8 mouse cellular contexts compared by ENCODE assay signal in genomic region chr19:36347831-36348160, GRCm38 (mm10). TPM values are rescaled to one million over a fixed set of nuclear protein-coding genes. Genes with fewer than 3 reads are reported as not detected.
A peak's percentile ranks its signal among the peaks of the same experiment; 100 is the strongest.
DNase-seq lines count a peak whose midpoint lies in the region; ATAC-seq and TF ChIP-seq lines count a peak whose summit lies in the region.

No protein-coding gene starts in this region.

- peaks cover 44% of the 10 kb centered on the region for H3K27me3 ChIP-seq in embryonic facial prominence, embryonic 12.5 days
- H3K27me3 ChIP-seq in hindbrain, embryonic 15.5 days: peaks cover 30% of the 10 kb centered on the region; the same call in 1 of the 2 replicates
- peaks cover 23% of the 10 kb centered on the region for H3K27me3 ChIP-seq in midbrain, embryonic 16.5 days (ENCODE audit: control insufficient read depth, insufficient read depth, low read depth, low read length)

- WGBS in embryonic facial prominence, embryonic 12.5 days: 2% methylated on average over 11 of the region's 11 CpGs
- under 1% methylated on average over 11 of the region's 11 CpGs for WGBS in hindbrain, embryonic 15.5 days
- WGBS in midbrain, embryonic 16.5 days: 2% methylated on average over 11 of the region's 11 CpGs

- H3K9ac ChIP-seq in embryonic facial prominence, embryonic 12.5 days: peak overlapping the region; percentile 49; the same call in 1 of the 2 replicates
- H3K9ac ChIP-seq in hindbrain, embryonic 15.5 days: peak overlapping the region; percentile 52
- peak overlapping the region; percentile 70 for H3K9ac ChIP-seq in midbrain, embryonic 16.5 days (ENCODE audit: low read depth, low read length)

- peak overlapping the region; percentile 86 for H3K4me3 ChIP-seq in layer of hippocampus, adult 2 months
- peak overlapping the region; percentile 76 for H3K4me3 ChIP-seq in embryonic facial prominence, embryonic 12.5 days
- H3K4me3 ChIP-seq in hindbrain, embryonic 15.5 days: peak overlapping the region; percentile 86
- H3K4me3 ChIP-seq in midbrain, embryonic 16.5 days (ENCODE audit: low read depth, low read length): peak overlapping the region; percentile 93

- no peak for TF ChIP-seq CTCF in layer of hippocampus, adult 2 months (conservative IDR thresholded peaks at IDR 0.05)

- no peaks in the 10 kb centered on the region for H3K36me3 ChIP-seq in embryonic facial prominence, embryonic 12.5 days
- no peaks in the 10 kb centered on the region for H3K36me3 ChIP-seq in hindbrain, embryonic 15.5 days
- H3K36me3 ChIP-seq in midbrain, embryonic 16.5 days (ENCODE audit: control insufficient read depth, insufficient read depth, low read length): no peaks in the 10 kb centered on the region

- ATAC-seq in embryonic facial prominence, embryonic 12.5 days (ENCODE audit: insufficient number of reproducible peaks, insufficient read depth, low FRiP score, low TSS enrichment): no peak
- ATAC-seq in hindbrain, embryonic 15.5 days (ENCODE audit: low FRiP score, low read depth): no peak
- ATAC-seq in midbrain, embryonic 16.5 days: no peak
- ATAC-seq in CD4-positive, CD25-positive, alpha-beta regulatory T cell, adult 4 months: no peak

- H3K4me2 ChIP-seq in embryonic facial prominence, embryonic 12.5 days (replicated peaks): peak overlapping the region; percentile 99
- peak overlapping the region; percentile 83 for H3K4me2 ChIP-seq in hindbrain, embryonic 15.5 days
- H3K4me2 ChIP-seq in midbrain, embryonic 16.5 days (ENCODE audit: low read length): peak overlapping the region; percentile 98

- no peaks in the 10 kb centered on the region for H3K9me3 ChIP-seq in embryonic facial prominence, embryonic 12.5 days
- H3K9me3 ChIP-seq in hindbrain, embryonic 15.5 days: no peaks in the 10 kb centered on the region
- H3K9me3 ChIP-seq in midbrain, embryonic 16.5 days (replicated peaks; ENCODE audit: control insufficient read depth, low read length, poor library complexity, severe bottlenecking): no peaks in the 10 kb centered on the region

- DNase-seq in layer of hippocampus, adult 2 months (ENCODE audit: low spot score in 2 of 2): no peak
- no peak for DNase-seq in layer of hippocampus, adult 11-12 months (ENCODE audit: low spot score)
- DNase-seq in adrenal gland, adult (ENCODE audit: inconsistent age in 2 of 2, low spot score in 1 of 2): no peak
- no peak for DNase-seq in right cerebral cortex, postnatal 36 days (ENCODE audit: low spot score in 2 of 2)

- H3K4me1 ChIP-seq in embryonic facial prominence, embryonic 12.5 days: no peaks in the 10 kb centered on the region
- peaks cover 13% of the 10 kb centered on the region; the same call in 1 of the 2 replicates for H3K4me1 ChIP-seq in hindbrain, embryonic 15.5 days (replicated peaks)
- peaks cover 5% of the 10 kb centered on the region; the same call in 1 of the 2 replicates for H3K4me1 ChIP-seq in midbrain, embryonic 16.5 days (ENCODE audit: control insufficient read depth, insufficient read depth, low read length)

- peak overlapping the region; percentile 84 for H3K27ac ChIP-seq in layer of hippocampus, adult 2 months
- no peak overlapping the region for H3K27ac ChIP-seq in embryonic facial prominence, embryonic 12.5 days
- no peak overlapping the region for H3K27ac ChIP-seq in hindbrain, embryonic 15.5 days (replicated peaks)
- no peak overlapping the region for H3K27ac ChIP-seq in midbrain, embryonic 16.5 days (ENCODE audit: low read length)

RNA-seq across cellular contexts. Expression of gene Pcgf5, which starts 0.3 kb away (rescaled TPM):
- 10 to 100 TPM; 18.0 to 21.5 TPM for total RNA-seq in layer of hippocampus, adult 2 months (2021)
- polyA plus RNA-seq in embryonic facial prominence, embryonic 12.5 days (2016; fragmentation: Nextera tagmentation; extraction: Ambion mirVana): 7.0 and 9.3 TPM in 2 replicates
- 9.5 and 9.6 TPM in 2 replicates for polyA plus RNA-seq in hindbrain, embryonic 15.5 days (2015; fragmentation: Nextera tagmentation; extraction: Ambion mirVana)
- polyA plus RNA-seq in midbrain, embryonic 16.5 days (2015; fragmentation: Nextera tagmentation; extraction: Ambion mirVana): 7.4 and 7.8 TPM in 2 replicates
- 10 to 100 TPM; 43.5 to 51.8 TPM for polyA plus RNA-seq in CD4-positive, CD25-positive, alpha-beta regulatory T cell, adult 4 months (2017; shearing (Covaris generic))
